Mouse (Mus musculus) midbrain, postnatal 0 days (tissue): ENCODE data around the gene Raf1. TPM values are rescaled to one million over a fixed set of nuclear protein-coding genes. Genes with fewer than 3 reads are reported as not detected.

Experiments used
- ATAC-seq: fragments of 200-750 bp; cut with Nextera tagmentation; 2 replicates; pipeline ENCODE4 v1.8.0; 2017; ENCODE audit warnings: moderate number of reproducible peaks, mild to moderate bottlenecking, moderate TSS enrichment, moderate library complexity; ENCODE audit not compliant: low FRiP score
- DNase-seq: peaks from one replicate; pipeline ENCODE4 v3.0.0-alpha.2; 2015; ENCODE audit warnings: low spot score
- H3K27ac ChIP-seq: fragments of 300-500 bp; sonication (generic); 2 replicates; pipeline ENCODE4 v1.5.1; 2014; ENCODE audit warnings: low read depth, mild to moderate bottlenecking, low read length, mixed read lengths
- H3K27me3 ChIP-seq: fragments of 300-500 bp; sonication (generic); 2 replicates; pipeline ENCODE4 v1.6.1; 2014; ENCODE audit warnings: low read length, control low read depth, mixed read lengths; ENCODE audit not compliant: insufficient read depth
- H3K36me3 ChIP-seq: fragments of 300-500 bp; sonication (generic); 2 replicates; pipeline ENCODE4 v1.6.1; 2014; ENCODE audit warnings: low read length, control low read depth, mixed read lengths; ENCODE audit not compliant: insufficient read depth
- H3K4me1 ChIP-seq: fragments of 300-500 bp; sonication (generic); 2 replicates; pipeline ENCODE4 v1.6.1; 2014; ENCODE audit warnings: mild to moderate bottlenecking, control low read depth, antibody characterized with exemption, low read length, mixed read lengths; ENCODE audit not compliant: insufficient read depth
- H3K4me2 ChIP-seq: fragments of 300-500 bp; sonication (generic); 2 replicates; pipeline ENCODE4 v1.6.1; 2014; ENCODE audit warnings: low read depth, mild to moderate bottlenecking, low read length, mixed read lengths; ENCODE audit not compliant: poor library complexity, severe bottlenecking
- H3K4me3 ChIP-seq: fragments of 300-500 bp; sonication (generic); 2 replicates; pipeline ENCODE4 v1.5.1; 2014; ENCODE audit warnings: low read depth, mild to moderate bottlenecking, low read length, moderate library complexity
- H3K9ac ChIP-seq: fragments of 300-500 bp; sonication (generic); replicated peaks from 2 replicates; pipeline ENCODE4 v1.6.1; 2014; ENCODE audit warnings: mild to moderate bottlenecking, low read length, moderate library complexity, mixed read lengths; ENCODE audit not compliant: poor library complexity, severe bottlenecking
- H3K9me3 ChIP-seq: fragments of 300-500 bp; sonication (generic); 2 replicates; pipeline ENCODE4 v1.6.1; 2016; ENCODE audit warnings: low read length, control low read depth
- CTCF ChIP-seq: IDR thresholded peaks from 2 replicates; pipeline ENCODE4 v1.5.1; 2016; ENCODE audit warnings: antibody characterized with exemption, mild to moderate bottlenecking
- WGBS: fragments of 180-500 bp; shearing (Covaris S2); extraction: QIAGEN DNeasy Blood & Tissue Kit; methylation state at CpG from one replicate; pipeline ENCODE4 v1.1.7; 2014; 5-methylcytosine and 5-hydroxymethylcytosine counted together
- polyA plus RNA-seq: library from polyadenylated mRNA; unstranded; fragments of >200 nt; fragmentation: Nextera tagmentation; extraction: Ambion mirVana; gene quantifications from 2 replicates; pipeline ENCODE4 v1.2.1, GENCODE M21; 2015
- total RNA-seq: library from RNA; depleted of rRNA; stranded (reverse); fragments of >200 nt; gene quantifications from 2 replicates; pipeline ENCODE4 v1.2.3, GENCODE M21; 2014

The Raf1 gene
- total and polyA plus RNA-seq, 2 experiments from 2014 or later = 89.1 to 196 TPM

- H3K9ac ChIP-seq = no peak overlapping the region
- no peak for DNase-seq
- 86% methylated on average over 10 of the region's 10 CpGs for WGBS
- ATAC-seq = no peak
- no peak for TF ChIP-seq CTCF
- H3K27me3 ChIP-seq = no peaks in the 10 kb centered on the region
- no peak overlapping the region for H3K27ac ChIP-seq
- H3K4me3 ChIP-seq = no peak overlapping the region
- no peak overlapping the region for H3K4me2 ChIP-seq
- H3K4me1 ChIP-seq = no peaks in the 10 kb centered on the region
- no peaks in the 10 kb centered on the region for H3K36me3 ChIP-seq
- no peaks in the 10 kb centered on the region for H3K9me3 ChIP-seq
Observed at GRCm38 (mm10) chr6:115586321-115586720, 90.1 kb downstream of the Raf1 start.

GRCm38 (mm10) chr6:115584176-115584575, 92.3 kb downstream of the Raf1 start:
- Histone ChIP-seq H3K27ac (no peak overlapping the region), H3K4me2 (no peak overlapping the region), H3K27me3 (no peaks in the 10 kb centered on the region), H3K9me3 (no peaks in the 10 kb centered on the region), H3K36me3 (peaks cover 9% of the 10 kb centered on the region; the same call in 1 of the 2 replicates), H3K4me3 (no peak overlapping the region), H3K9ac (no peak overlapping the region), H3K4me1 (no peaks in the 10 kb centered on the region)
- DNase-seq (no peak), ATAC-seq (no peak)
- 84% methylated on average over 3 of the region's 3 CpGs for WGBS
- TF ChIP-seq CTCF = no peak

GRCm38 (mm10) chr6:115583430-115584125, 92.9 kb downstream of the Raf1 start:
- Histone ChIP-seq H3K36me3 (peaks cover 13% of the 10 kb centered on the region), H3K4me2 (no peak overlapping the region), H3K9ac (no peak overlapping the region), H3K27ac (no peak overlapping the region), H3K4me3 (no peak overlapping the region), H3K27me3 (no peaks in the 10 kb centered on the region), H3K4me1 (no peaks in the 10 kb centered on the region), H3K9me3 (no peaks in the 10 kb centered on the region)
- DNase-seq (no peak), ATAC-seq (no peak)
- 82% methylated on average over 6 of the region's 6 CpGs for WGBS
- no peak for TF ChIP-seq CTCF

- H3K36me3 ChIP-seq = peaks cover 24% of the 10 kb centered on the region
- ATAC-seq (no peak), DNase-seq (no peak)
- no peak overlapping the region for H3K4me2 ChIP-seq
- H3K27ac ChIP-seq = no peak overlapping the region
- H3K9ac ChIP-seq = no peak overlapping the region
- no peak for TF ChIP-seq CTCF
- no peaks in the 10 kb centered on the region for H3K27me3 ChIP-seq
- H3K9me3 ChIP-seq = no peaks in the 10 kb centered on the region
- WGBS = 77% methylated on average over 10 of the region's 10 CpGs
- H3K4me1 ChIP-seq = no peaks in the 10 kb centered on the region
- H3K4me3 ChIP-seq = no peak overlapping the region
Observed at GRCm38 (mm10) chr6:115582328-115583115, 93.9 kb downstream of the Raf1 start.

- TF ChIP-seq CTCF = no peak
- DNase-seq (no peak), ATAC-seq (no peak)
- H3K4me2 ChIP-seq = no peak overlapping the region
- no peak overlapping the region for H3K4me3 ChIP-seq
- H3K27ac ChIP-seq = no peak overlapping the region
- no peak overlapping the region for H3K9ac ChIP-seq
- H3K4me1 ChIP-seq = no peaks in the 10 kb centered on the region
- no peaks in the 10 kb centered on the region for H3K9me3 ChIP-seq
- 95% methylated on average over 3 of the region's 3 CpGs for WGBS
- peaks cover 40% of the 10 kb centered on the region for H3K36me3 ChIP-seq
- H3K27me3 ChIP-seq = no peaks in the 10 kb centered on the region
Observed at GRCm38 (mm10) chr6:115580810-115581209, 95.6 kb downstream of the Raf1 start.

GRCm38 (mm10) chr6:115577941-115578340, 98.5 kb downstream of the Raf1 start:
- no peak for ATAC-seq
- no peak overlapping the region for H3K4me2 ChIP-seq
- no peaks in the 10 kb centered on the region for H3K27me3 ChIP-seq
- no peak for TF ChIP-seq CTCF
- H3K9me3 ChIP-seq = no peaks in the 10 kb centered on the region
- H3K36me3 ChIP-seq = peaks cover 53% of the 10 kb centered on the region
- H3K4me1 ChIP-seq = no peaks in the 10 kb centered on the region
- no peak overlapping the region for H3K27ac ChIP-seq
- H3K4me3 ChIP-seq = no peak overlapping the region
- H3K9ac ChIP-seq = no peak overlapping the region
- DNase-seq = no peak
- 88% methylated on average over 9 of the region's 9 CpGs for WGBS
